31 mouse cellular contexts compared by ENCODE assay signal in genomic region chr8:94821381-94821780, GRCm38 (mm10). TPM values are rescaled to one million over a fixed set of nuclear protein-coding genes. Genes with fewer than 3 reads are reported as not detected.
"Had no signal": no experiment of that assay in that cellular context is flagged by ENCODE, and none has a peak within 500 bp of the region (broad histone marks: within the 10 kb centered on the region; RNA-seq: fewer than 3 reads in every experiment).

No protein-coding gene starts in this region.

- DNase-seq: heart, adult 2 months; heart, postnatal 10 days; heart, postnatal 14 days; heart, postnatal 36 days; heart, postnatal 4 days; kidney, postnatal 10 days; layer of hippocampus, postnatal 36 days had no signal

- H3K27me3 ChIP-seq: heart, embryonic 12.5 days; heart, embryonic 13.5 days; heart, embryonic 15.5 days; hindbrain, embryonic 12.5 days; hindbrain, embryonic 13.5 days; hindbrain, embryonic 15.5 days; intestine, embryonic 15.5 days; kidney, embryonic 15.5 days had no signal

- H3K9me3 ChIP-seq: heart, embryonic 10.5 days; heart, embryonic 12.5 days; heart, embryonic 13.5 days; heart, embryonic 15.5 days; hindbrain, embryonic 10.5 days; hindbrain, embryonic 12.5 days; hindbrain, embryonic 13.5 days; hindbrain, embryonic 15.5 days; intestine, embryonic 15.5 days; kidney, embryonic 15.5 days had no signal

- H3K27ac ChIP-seq: heart, adult 2 months; heart, embryonic 10.5 days; heart, embryonic 13.5 days; heart, embryonic 15.5 days; hindbrain, embryonic 10.5 days; hindbrain, embryonic 12.5 days; hindbrain, embryonic 13.5 days; hindbrain, embryonic 14.5 days; hindbrain, embryonic 15.5 days; hindbrain, postnatal 0 days; intestine, embryonic 15.5 days; kidney, embryonic 15.5 days; left cerebral cortex, adult 2 months had no signal

- H3K4me2 ChIP-seq: heart, embryonic 11.5 days; heart, embryonic 12.5 days; heart, embryonic 13.5 days; heart, embryonic 15.5 days; hindbrain, embryonic 12.5 days; hindbrain, embryonic 13.5 days; hindbrain, embryonic 14.5 days; hindbrain, embryonic 15.5 days; intestine, embryonic 15.5 days; kidney, embryonic 15.5 days had no signal

- H3K9ac ChIP-seq: heart, embryonic 12.5 days; heart, embryonic 13.5 days; heart, embryonic 15.5 days; hindbrain, embryonic 12.5 days; hindbrain, embryonic 13.5 days; hindbrain, embryonic 14.5 days; hindbrain, embryonic 15.5 days; intestine, embryonic 15.5 days; kidney, embryonic 15.5 days had no signal

- ATAC-seq: hindbrain, embryonic 16.5 days; inflammation-experienced regulatory T-cells, adult 6 months; intestine, embryonic 15.5 days; intestine, postnatal 0 days had no signal

- H3K4me1 ChIP-seq: heart, embryonic 12.5 days; hindbrain, embryonic 12.5 days; hindbrain, embryonic 13.5 days; hindbrain, embryonic 15.5 days; intestine, embryonic 15.5 days had no signal

- H3K4me3 ChIP-seq: heart, adult 2 months; heart, embryonic 10.5 days; heart, embryonic 12.5 days; heart, embryonic 13.5 days; heart, embryonic 15.5 days; hindbrain, embryonic 10.5 days; hindbrain, embryonic 12.5 days; hindbrain, embryonic 13.5 days; hindbrain, embryonic 15.5 days; intestine, embryonic 15.5 days; kidney, embryonic 15.5 days; left cerebral cortex, adult 2 months had no signal

RNA-seq across cellular contexts. Expression of gene Ccl17, which starts 11.1 kb away (rescaled TPM):
- total RNA-seq: heart, adult 2 months; heart, adult 8-10 months; heart, postnatal 10 days; heart, postnatal 14 days; heart, postnatal 25 days; heart, postnatal 36 days; hematopoietic stem cell, adult 5-6 weeks; hindbrain, postnatal 0 days had no signal
- polyA plus RNA-seq: heart, postnatal 0 days; hindbrain, embryonic 10.5 days; hindbrain, embryonic 11.5 days; hindbrain, embryonic 12.5 days; hindbrain, embryonic 13.5 days; inflammation-experienced regulatory T-cells, adult 6 months; intestine, embryonic 14.5 days; intestine, embryonic 15.5 days; kidney, embryonic 14.5 days; kidney, embryonic 15.5 days had no signal
